Mouse (Mus musculus) myocyte (in vitro differentiated cells): Measurements from ENCODE around the gene Kcnc4. TPM values are rescaled to one million over a fixed set of nuclear protein-coding genes. Genes with fewer than 3 reads are reported as not detected.

Experiments
- H3K27me3 ChIP-seq: one replicate; pipeline ENCODE4 v1.6.1; 2011; ENCODE audit not compliant: control insufficient read depth, insufficient read depth, insufficient read length
- H3K36me3 ChIP-seq: one replicate; pipeline ENCODE4 v1.6.1; 2011; ENCODE audit not compliant: control insufficient read depth, insufficient read depth
- H3K4me2 ChIP-seq: one replicate; pipeline ENCODE4 v1.6.1; 2011; ENCODE audit warnings: low read depth, control low read depth
- H3K4me3 ChIP-seq: one replicate; pipeline ENCODE4 v1.5.1; 2011; ENCODE audit warnings: mild to moderate bottlenecking, control low read depth, moderate library complexity
- H3K79me2 ChIP-seq: one replicate; pipeline ENCODE4 v1.6.1; 2011; ENCODE audit not compliant: control insufficient read depth, insufficient read depth
- H3ac ChIP-seq: one replicate; pipeline ENCODE4 v1.6.1; 2011; ENCODE audit not compliant: control insufficient read depth, insufficient read length
- CEBPB ChIP-seq: IDR thresholded peaks from 2 replicates; pipeline ENCODE4 v1.6.1; 2011; ENCODE audit warnings: mild to moderate bottlenecking, moderate library complexity; ENCODE audit not compliant: poor library complexity, insufficient read depth, severe bottlenecking
- E2F4 ChIP-seq: IDR thresholded peaks from one replicate; pipeline ENCODE4 v1.6.1; 2011; ENCODE audit warnings: mild to moderate bottlenecking, control low read depth, moderate library complexity; ENCODE audit not compliant: insufficient read depth
- MAX ChIP-seq: IDR thresholded peaks from one replicate; pipeline ENCODE4 v1.6.1; 2011; ENCODE audit warnings: low read depth, mild to moderate bottlenecking, control low read depth
- MYOD1 ChIP-seq, 3 experiments: IDR thresholded peaks; one replicate each; pipeline ENCODE4 v1.6.1; 2011; ENCODE audit warnings: control low read depth in 2 of 3, low read depth in 2 of 3, mild to moderate bottlenecking in 2 of 3, moderate library complexity in 1 of 3; ENCODE audit not compliant: insufficient read length in 2 of 3, control insufficient read depth in 1 of 3
- MYOG ChIP-seq, 3 experiments: IDR thresholded peaks; one replicate each; pipeline ENCODE4 v1.6.1; 2011; ENCODE audit warnings: control low read depth in 2 of 3, low read depth in 2 of 3, mild to moderate bottlenecking in 2 of 3; ENCODE audit not compliant: insufficient read length in 2 of 3, control insufficient read depth in 1 of 3, insufficient read depth in 1 of 3
- POLR2A ChIP-seq: IDR thresholded peaks from one replicate; pipeline ENCODE4 v1.6.1; 2011; ENCODE audit warnings: low read depth, mild to moderate bottlenecking, control low read depth, moderate library complexity; ENCODE audit not compliant: insufficient read length
- POLR2AphosphoS2 ChIP-seq: IDR thresholded peaks from one replicate; pipeline ENCODE4 v1.6.1; 2011; ENCODE audit warnings: low read depth, control low read depth; ENCODE audit not compliant: insufficient read length
- REST ChIP-seq: IDR thresholded peaks from one replicate; pipeline ENCODE4 v1.6.1; 2011; ENCODE audit warnings: mild to moderate bottlenecking, control low read depth, moderate library complexity; ENCODE audit not compliant: insufficient read depth, insufficient read length
- SRF ChIP-seq: IDR thresholded peaks from one replicate; pipeline ENCODE4 v1.6.1; 2011; ENCODE audit warnings: low read depth; ENCODE audit not compliant: control insufficient read depth, insufficient read length
- TCF12 ChIP-seq: IDR thresholded peaks from one replicate; pipeline ENCODE4 v1.6.1; 2011; ENCODE audit warnings: mild to moderate bottlenecking, control low read depth; ENCODE audit not compliant: poor library complexity, insufficient read depth, severe bottlenecking
- TCF3 ChIP-seq: IDR thresholded peaks from one replicate; pipeline ENCODE4 v1.6.1; 2011; ENCODE audit warnings: low read depth, control low read depth; ENCODE audit not compliant: insufficient read length
- USF1 ChIP-seq: IDR thresholded peaks from one replicate; pipeline ENCODE4 v1.6.1; 2011; ENCODE audit warnings: low read depth, mild to moderate bottlenecking, control low read depth, moderate library complexity
- polyA plus RNA-seq: library from polyadenylated mRNA; unstranded; fragments of >200 nt; fragmentation: generic; extraction: Trizol; gene quantifications from one replicate; pipeline ENCODE4 v1.2.1, GENCODE M21; 2012; ENCODE audit warnings: missing spikeins

Kcnc4 gene
- polyA plus RNA-seq, 1 experiment: not detected

DNA sequence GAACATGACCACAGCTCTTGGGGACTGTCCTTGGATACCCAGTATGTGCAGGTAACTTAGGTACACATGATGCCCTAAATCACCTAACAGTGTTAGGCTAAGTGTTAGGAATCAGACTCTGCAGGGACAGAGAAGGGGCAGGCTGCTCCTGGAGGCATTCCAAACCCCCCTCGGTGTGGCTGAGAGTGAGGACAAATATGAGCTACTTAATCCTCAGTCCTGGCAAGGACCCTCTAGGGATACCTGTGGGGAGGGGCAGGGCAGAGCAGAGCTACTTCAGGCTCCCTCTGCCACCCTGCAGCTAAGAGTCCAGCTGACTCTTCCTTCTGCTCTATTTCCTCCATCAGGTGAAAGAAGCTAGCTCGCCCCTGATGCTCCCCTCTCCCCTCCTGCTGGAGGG lies 46.3 kb downstream of the Kcnc4 start:
- no peak overlapping the region for H3K4me3 ChIP-seq

DNA sequence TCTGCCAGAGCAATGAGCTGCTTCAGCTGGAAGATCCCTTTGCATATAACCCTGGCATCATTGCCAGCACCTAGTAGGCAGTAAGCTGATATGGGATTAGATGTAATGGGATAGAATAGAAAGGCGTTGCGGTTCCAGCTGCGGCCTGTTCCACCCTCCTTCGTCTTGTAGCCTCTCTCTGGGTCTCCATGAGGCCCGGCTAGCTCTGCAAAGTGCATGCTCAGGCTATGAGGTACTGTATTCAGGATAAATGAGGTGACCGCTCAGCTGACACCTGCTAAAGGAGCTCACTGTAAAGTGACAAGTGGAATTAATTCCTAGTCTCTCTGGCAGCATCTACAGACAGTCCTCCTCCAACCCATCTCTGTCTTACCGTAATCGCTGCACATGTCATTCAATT lies 46.8 kb downstream of the Kcnc4 start:
- peaks cover 61% of the 10 kb centered on the region for H3K27me3 ChIP-seq
- no peak for TF ChIP-seq REST
- TF ChIP-seq E2F4: no peak

More for the DNA sequence above, 46.3 kb downstream of the Kcnc4 start:
- Histone ChIP-seq H3K36me3 (no peaks in the 10 kb centered on the region), H3ac (no peak overlapping the region), H3K79me2 (no peaks in the 10 kb centered on the region), H3K27me3 (peaks cover 61% of the 10 kb centered on the region), H3K4me2 (no peak overlapping the region)
- TF ChIP-seq CEBPB (no peak), TCF12 (no peak), MYOG (IDR thresholded peaks at IDR 0.05; ENCODE audit: control insufficient read depth in 1 of 3, insufficient read depth in 1 of 3, insufficient read length in 2 of 3, low read depth in 2 of 3) (no peak), E2F4 (no peak), TCF3 (no peak), SRF (no peak)

DNA sequence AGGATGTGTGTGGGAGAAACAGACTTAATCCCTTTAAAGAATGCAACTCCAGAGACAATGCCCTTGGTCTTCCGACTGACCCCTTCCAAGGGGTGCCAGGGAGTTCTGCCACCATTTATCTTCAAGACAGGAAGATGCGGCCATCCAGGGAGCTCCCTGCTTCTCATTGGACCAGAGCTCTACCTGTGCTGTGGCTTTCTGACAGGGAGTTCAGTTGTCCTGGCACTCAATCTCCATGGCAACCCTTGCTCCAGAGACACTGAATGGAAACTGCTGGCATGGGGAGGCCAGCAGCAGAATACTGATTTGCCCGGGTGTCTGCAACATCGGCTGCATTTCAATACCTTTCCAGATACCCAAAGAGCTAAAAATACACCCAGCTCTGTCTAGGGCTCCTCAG lies 47.7 kb downstream of the Kcnc4 start:
- no peak for TF ChIP-seq SRF
- no peak for TF ChIP-seq TCF3
- no peak for TF ChIP-seq MYOG (IDR thresholded peaks at IDR 0.05; ENCODE audit: control insufficient read depth in 1 of 3, insufficient read depth in 1 of 3, insufficient read length in 2 of 3, low read depth in 2 of 3)
- TF ChIP-seq MAX: no peak
- TF ChIP-seq TCF12: no peak
- H3K4me3 ChIP-seq: no peak overlapping the region
- H3K4me2 ChIP-seq: no peak overlapping the region
- H3K27me3 ChIP-seq: peaks cover 62% of the 10 kb centered on the region
- H3ac ChIP-seq: no peak overlapping the region
- no peaks in the 10 kb centered on the region for H3K79me2 ChIP-seq
- H3K36me3 ChIP-seq: no peaks in the 10 kb centered on the region

More for the DNA sequence above, 46.8 kb downstream of the Kcnc4 start:
- H3K36me3 ChIP-seq: no peaks in the 10 kb centered on the region
- no peak overlapping the region for H3K4me2 ChIP-seq
- no peak overlapping the region for H3K4me3 ChIP-seq
- H3K79me2 ChIP-seq: no peaks in the 10 kb centered on the region
- no peak overlapping the region for H3ac ChIP-seq

DNA sequence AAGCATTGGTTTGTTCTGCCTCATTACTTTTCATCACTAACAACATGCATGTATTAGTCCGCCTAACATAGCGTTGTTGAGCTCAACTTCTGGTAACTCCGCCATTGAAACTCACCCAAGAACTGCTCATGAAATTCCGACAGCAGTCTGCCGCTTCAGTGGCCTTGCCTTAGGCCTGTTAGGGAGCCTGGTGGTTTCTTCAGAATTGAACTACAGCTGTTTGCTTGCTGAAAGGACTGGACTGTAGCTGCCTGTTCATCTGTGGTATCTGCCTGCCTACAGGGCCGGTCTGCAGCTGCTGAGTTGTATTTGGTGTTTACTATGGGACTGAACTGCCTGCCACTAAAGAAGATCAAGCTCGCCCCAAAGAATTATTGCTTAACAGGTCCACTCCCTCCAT lies 58.0 kb downstream of the Kcnc4 start:
- no peaks in the 10 kb centered on the region for H3K36me3 ChIP-seq
- H3K79me2 ChIP-seq: no peaks in the 10 kb centered on the region
- no peak overlapping the region for H3K4me2 ChIP-seq
- no peak overlapping the region for H3ac ChIP-seq
- TF ChIP-seq MYOG (IDR thresholded peaks at IDR 0.05; ENCODE audit: control insufficient read depth in 1 of 3, insufficient read depth in 1 of 3, insufficient read length in 2 of 3, low read depth in 2 of 3) (no peak), REST (no peak), MYOD1 (IDR thresholded peaks at IDR 0.05; ENCODE audit: control insufficient read depth in 1 of 3, insufficient read length in 2 of 3, low read depth in 2 of 3) (no peak), TCF12 (no peak), SRF (no peak), POLR2AphosphoS2 (no peak), CEBPB (no peak), POLR2A (no peak), E2F4 (no peak), MAX (no peak), TCF3 (no peak), USF1 (no peak)
- peaks cover 10% of the 10 kb centered on the region for H3K27me3 ChIP-seq
- no peak overlapping the region for H3K4me3 ChIP-seq

DNA sequence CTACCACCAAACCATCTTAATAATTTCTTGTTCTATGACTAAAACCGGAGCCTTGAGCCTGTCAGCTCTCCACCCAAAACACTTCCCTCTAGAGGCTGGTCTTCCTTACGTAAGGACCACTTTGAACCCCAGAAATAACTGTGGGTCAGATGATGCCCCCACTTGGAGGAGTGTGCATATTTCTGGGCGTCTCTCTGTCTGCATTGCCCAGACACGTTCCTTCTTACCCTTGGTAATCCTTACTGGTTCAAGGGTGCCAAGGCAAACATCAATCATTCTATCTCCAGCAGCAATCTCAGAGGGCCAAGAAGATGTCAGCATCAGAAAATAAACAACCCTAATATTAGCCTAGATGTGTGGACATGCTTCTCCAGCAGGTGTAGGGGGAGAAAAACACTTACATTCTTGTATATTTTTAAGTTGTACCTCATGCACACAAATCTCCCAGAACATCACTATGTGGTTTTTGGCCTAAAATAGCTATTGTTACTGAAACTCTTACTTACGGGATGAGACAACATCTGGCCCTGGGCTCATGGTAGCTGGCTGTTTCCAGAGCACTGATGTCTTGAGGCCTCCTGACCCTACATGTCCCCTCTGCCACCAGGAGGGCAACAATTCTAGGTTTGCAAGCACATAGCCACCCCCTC lies 59.2 kb downstream of the Kcnc4 start:
- no peak overlapping the region for H3ac ChIP-seq
- H3K4me3 ChIP-seq: no peak overlapping the region
- H3K79me2 ChIP-seq: no peaks in the 10 kb centered on the region
- H3K4me2 ChIP-seq: no peak overlapping the region
- TF ChIP-seq E2F4: no peak
- no peak for TF ChIP-seq POLR2AphosphoS2
- no peak for TF ChIP-seq TCF3
- no peak for TF ChIP-seq CEBPB
- no peak for TF ChIP-seq POLR2A
- no peak for TF ChIP-seq SRF
- no peak for TF ChIP-seq MYOD1 (IDR thresholded peaks at IDR 0.05; ENCODE audit: control insufficient read depth in 1 of 3, insufficient read length in 2 of 3, low read depth in 2 of 3)
- TF ChIP-seq MAX: no peak
- no peak for TF ChIP-seq TCF12
- H3K27me3 ChIP-seq: peaks cover 10% of the 10 kb centered on the region
- no peaks in the 10 kb centered on the region for H3K36me3 ChIP-seq
